Comparison of ENCODE assay signal across 32 mouse cellular contexts in genomic region chr5:34204911-34205310, GRCm38 (mm10). TPM values are rescaled to one million over a fixed set of nuclear protein-coding genes. Genes with fewer than 3 reads are reported as not detected.
DNase-seq lines count a peak whose midpoint lies in the region; ATAC-seq and TF ChIP-seq lines count a peak whose summit lies in the region.
"Had no signal": no experiment of that assay in that cellular context is flagged by ENCODE, and none has a peak within 500 bp of the region (broad histone marks: within the 10 kb centered on the region; RNA-seq: fewer than 3 reads in every experiment).

No protein-coding gene starts in this region.

- no peak overlapping the region for H3K4me2 ChIP-seq in hindbrain, postnatal 0 days (ENCODE audit: low read depth, low read length)
- H3K4me2 ChIP-seq in hindbrain, embryonic 13.5 days: no peak overlapping the region
- H3K4me2 ChIP-seq: embryonic facial prominence, embryonic 13.5 days; heart, embryonic 13.5 days; intestine, embryonic 15.5 days; liver, embryonic 13.5 days; midbrain, embryonic 13.5 days had no signal

- H3K27ac ChIP-seq in hindbrain, postnatal 0 days: no peak overlapping the region
- no peak overlapping the region for H3K27ac ChIP-seq in hindbrain, embryonic 13.5 days
- peak overlapping the region; percentile 22; the same call in 1 of the 2 replicates for H3K27ac ChIP-seq in cerebellum, adult 2 months (ENCODE audit: insufficient read depth, low read length)
- H3K27ac ChIP-seq: embryonic facial prominence, embryonic 13.5 days; forebrain, embryonic 10.5 days; heart, adult 2 months; heart, embryonic 13.5 days; hindbrain, embryonic 10.5 days; intestine, embryonic 15.5 days; liver, embryonic 13.5 days; midbrain, embryonic 13.5 days; stomach, postnatal 0 days had no signal

- no peak overlapping the region for H3K4me3 ChIP-seq in hindbrain, postnatal 0 days (ENCODE audit: low read length)
- no peak overlapping the region for H3K4me3 ChIP-seq in hindbrain, embryonic 13.5 days
- H3K4me3 ChIP-seq in cerebellum, adult 2 months (replicated peaks; ENCODE audit: insufficient read depth, low read depth, low read length): no peak overlapping the region
- H3K4me3 ChIP-seq: embryonic facial prominence, embryonic 13.5 days; forebrain, embryonic 10.5 days; heart, adult 2 months; heart, embryonic 13.5 days; hindbrain, embryonic 10.5 days; intestine, embryonic 15.5 days; liver, embryonic 13.5 days; megakaryocyte, embryonic 14.5 days; midbrain, embryonic 13.5 days had no signal

- no peak overlapping the region for H3K9ac ChIP-seq in hindbrain, postnatal 0 days (replicated peaks; ENCODE audit: low read length)
- no peak overlapping the region for H3K9ac ChIP-seq in hindbrain, embryonic 13.5 days
- H3K9ac ChIP-seq: embryonic facial prominence, embryonic 13.5 days; heart, embryonic 13.5 days; intestine, embryonic 15.5 days; liver, embryonic 13.5 days; midbrain, embryonic 13.5 days had no signal

- 0 out of 2 replicates have a peak, but pooled peaks have one; percentile 16 for ATAC-seq in hindbrain, postnatal 0 days
- no peak for ATAC-seq in hindbrain, embryonic 13.5 days (ENCODE audit: low FRiP score)
- ATAC-seq: activated CD4-positive, CD25-positive, alpha-beta regulatory T cell, adult 4 months; forebrain, embryonic 16.5 days; hindbrain, embryonic 16.5 days; intestine, embryonic 15.5 days; lung, postnatal 0 days; midbrain, embryonic 13.5 days had no signal

- TF ChIP-seq CTCF in hindbrain, postnatal 0 days (IDR thresholded peaks at IDR 0.05; ENCODE audit: low read depth): peak; percentile 26; the same call in 1 of the 2 replicates
- TF ChIP-seq CTCF in cerebellum, adult 2 months (IDR thresholded peaks at IDR 0.05; ENCODE audit: borderline replicate concordance, insufficient read depth, low read depth, low read length): peak; percentile 75; the same call in 1 of the 2 replicates

- no peaks in the 10 kb centered on the region for H3K36me3 ChIP-seq in hindbrain, postnatal 0 days (ENCODE audit: insufficient read depth, low read length)
- H3K36me3 ChIP-seq in hindbrain, embryonic 13.5 days: no peaks in the 10 kb centered on the region
- H3K36me3 ChIP-seq: embryonic facial prominence, embryonic 13.5 days; forebrain, embryonic 10.5 days; heart, embryonic 13.5 days; hindbrain, embryonic 10.5 days; intestine, embryonic 15.5 days; liver, embryonic 13.5 days; midbrain, embryonic 13.5 days had no signal

- WGBS in hindbrain, postnatal 0 days: 74% methylated on average over 2 of the region's 2 CpGs
- 81% methylated on average over 2 of the region's 2 CpGs for WGBS in hindbrain, embryonic 13.5 days
- WGBS in cerebellum, adult 2 months: 18% methylated on average over 2 of the region's 2 CpGs

- H3K9me3 ChIP-seq in hindbrain, postnatal 0 days (ENCODE audit: low read length): no peaks in the 10 kb centered on the region
- no peaks in the 10 kb centered on the region for H3K9me3 ChIP-seq in hindbrain, embryonic 13.5 days
- H3K9me3 ChIP-seq: embryonic facial prominence, embryonic 13.5 days; forebrain, embryonic 10.5 days; heart, embryonic 13.5 days; hindbrain, embryonic 10.5 days; intestine, embryonic 15.5 days; liver, embryonic 13.5 days; megakaryocyte, embryonic 14.5 days; midbrain, embryonic 13.5 days had no signal

- TF ChIP-seq POLR2A in cerebellum, adult 2 months (IDR thresholded peaks at IDR 0.05; ENCODE audit: borderline replicate concordance, insufficient read depth, low read length): no peak

- H3K27me3 ChIP-seq in hindbrain, postnatal 0 days (ENCODE audit: insufficient read depth, low read length): no peaks in the 10 kb centered on the region
- no peaks in the 10 kb centered on the region for H3K27me3 ChIP-seq in hindbrain, embryonic 13.5 days
- H3K27me3 ChIP-seq in cerebellum, adult 2 months (ENCODE audit: control insufficient read depth, insufficient read depth, low read length): no peaks in the 10 kb centered on the region
- H3K27me3 ChIP-seq: CH12.LX; embryonic facial prominence, embryonic 13.5 days; heart, embryonic 13.5 days; intestine, embryonic 15.5 days; liver, embryonic 13.5 days; midbrain, embryonic 13.5 days had no signal

- H3K4me1 ChIP-seq in hindbrain, postnatal 0 days (ENCODE audit: insufficient read depth, low read length): peaks cover 5% of the 10 kb centered on the region; the same call in 1 of the 2 replicates
- H3K4me1 ChIP-seq in hindbrain, embryonic 13.5 days (replicated peaks): no peaks in the 10 kb centered on the region
- H3K4me1 ChIP-seq in cerebellum, adult 2 months (ENCODE audit: control insufficient read depth, insufficient read depth, low read length): peaks cover 37% of the 10 kb centered on the region
- H3K4me1 ChIP-seq: intestine, embryonic 15.5 days had no signal

- peak; percentile 29 for DNase-seq in hindbrain, postnatal 0 days (ENCODE audit: low spot score)
- DNase-seq in brain, adult 2 months (ENCODE audit: low read depth, low spot score): peak; percentile 95
- peak; percentile 87 to 93 for DNase-seq in cerebellum, adult 2 months
- peak; percentile 92 for DNase-seq in cerebellum, postnatal 14 days
- no peak for DNase-seq in ovary, postnatal 10 days (ENCODE audit: low spot score)
- no peak for DNase-seq in retina, postnatal 1 day
- DNase-seq in adrenal gland, adult 8-10 months: no peak
- DNase-seq: adrenal gland, adult 2 months; heart, adult 2 months; heart, postnatal 14 days; kidney, adult 2 months; kidney, postnatal 36 days; layer of hippocampus, postnatal 36 days; liver, embryonic 13.5 days; lung, adult 18-20 months; lung, postnatal 4 days; right cerebral cortex, postnatal 4 days; thymus, postnatal 36 days had no signal

RNA-seq across cellular contexts. Expression of gene Mxd4, which starts 17.4 kb away (rescaled TPM):
- 73.3 and 99.1 TPM in 2 replicates for total RNA-seq in hindbrain, postnatal 0 days (2014; rRNA removed)
- polyA plus RNA-seq in hindbrain, postnatal 0 days (2015; fragmentation: Nextera tagmentation; extraction: Ambion mirVana): 22.0 and 23.5 TPM in 2 replicates
- polyA plus RNA-seq in hindbrain, embryonic 13.5 days (2015; fragmentation: Nextera tagmentation; extraction: Ambion mirVana): 33.5 and 33.6 TPM in 2 replicates
- polyA plus RNA-seq in cerebellum, adult 2 months (2012; rRNA removed): 91.6 and 96.5 TPM in 2 replicates
- total RNA-seq in adrenal gland, adult 8-10 months (2022): 100 to 1,000 TPM; 118 to 131 (median 125) TPM

RNA-seq across cellular contexts. Expression of gene Haus3, which starts 35.6 kb away (rescaled TPM):
- 4.1 and 4.2 TPM in 2 replicates for total RNA-seq in hindbrain, postnatal 0 days (2014; rRNA removed)
- polyA plus RNA-seq in hindbrain, postnatal 0 days (2015; fragmentation: Nextera tagmentation; extraction: Ambion mirVana): 12.7 TPM in 2 replicates
- polyA plus RNA-seq in hindbrain, embryonic 13.5 days (2015; fragmentation: Nextera tagmentation; extraction: Ambion mirVana): 19.0 and 19.7 TPM in 2 replicates
- polyA plus RNA-seq in cerebellum, adult 2 months (2012; rRNA removed): 11.0 TPM in 2 replicates
- 1 to 10 TPM; 6.5 to 7.8 (median 7.7) TPM for total RNA-seq in adrenal gland, adult 8-10 months (2022)

RNA-seq across cellular contexts. Expression of gene Poln, which starts 35.7 kb away (rescaled TPM):
- 0.16 TPM in 1 of 2 replicates, not detected in the other for total RNA-seq in hindbrain, postnatal 0 days (2014; rRNA removed)
- polyA plus RNA-seq in hindbrain, postnatal 0 days (2015; fragmentation: Nextera tagmentation; extraction: Ambion mirVana): 0.68 and 0.69 TPM in 2 replicates
- polyA plus RNA-seq in hindbrain, embryonic 13.5 days (2015; fragmentation: Nextera tagmentation; extraction: Ambion mirVana): 0.14 and 0.28 TPM in 2 replicates
- polyA plus RNA-seq in cerebellum, adult 2 months (2012; rRNA removed): 0.82 and 1.0 TPM in 2 replicates
- 1 to 10 TPM; 2.5 to 7.1 (median 5.3) TPM for total RNA-seq in adrenal gland, adult 8-10 months (2022)

Comparison
In these comparisons a context has a peak if more than half of its experiments do, and no peak if none do; other contexts are left out.
1. DNase-seq: peak in hindbrain, postnatal 0 days (single experiment), brain, adult 2 months (single experiment), cerebellum, adult 2 months (2 of 2) and cerebellum, postnatal 14 days (2 of 2); none in ovary, postnatal 10 days (single experiment), retina, postnatal 1 day (single experiment) and adrenal gland, adult 8-10 months (single experiment).